Mouse (Mus musculus) heart, adult 2 months (tissue): ENCODE measurements around the gene Mbnl2. TPM values are rescaled to one million over a fixed set of nuclear protein-coding genes. Genes with fewer than 3 reads are reported as not detected.

Experiments
- DNase-seq, 2 experiments: peaks; one replicate each; pipeline ENCODE4 v3.0.0; 2021
- H3K27ac ChIP-seq: fragments of 200-600 bp; 2 replicates; pipeline ENCODE4 v1.8.1; 2022
- H3K27me3 ChIP-seq: fragments of 200-500 bp; 2 replicates; pipeline ENCODE4 v1.6.1; 2012; ENCODE audit warnings: mild to moderate bottlenecking, low read length, inconsistent platforms, mixed read lengths; ENCODE audit not compliant: control insufficient read depth, insufficient read depth
- H3K36me3 ChIP-seq: fragments of 200-500 bp; 2 replicates; pipeline ENCODE4 v1.6.1; 2012; ENCODE audit warnings: low read length, inconsistent platforms; ENCODE audit not compliant: control insufficient read depth, insufficient read depth
- H3K4me1 ChIP-seq: fragments of 200-500 bp; 2 replicates; pipeline ENCODE4 v1.6.1; 2011; ENCODE audit warnings: low read length; ENCODE audit not compliant: control insufficient read depth, insufficient read depth
- H3K4me3 ChIP-seq: fragments of 200-600 bp; 2 replicates; pipeline ENCODE4 v1.8.1; 2022
- H3K79me2 ChIP-seq: fragments of 200-500 bp; replicated peaks from 2 replicates; pipeline ENCODE4 v1.6.1; 2012; ENCODE audit warnings: mild to moderate bottlenecking, inconsistent platforms, low read length, moderate library complexity, mixed read lengths; ENCODE audit not compliant: control insufficient read depth, insufficient read depth
- H3K9ac ChIP-seq: fragments of 200-500 bp; 2 replicates; pipeline ENCODE4 v1.6.1; 2012; ENCODE audit warnings: low read depth, mild to moderate bottlenecking, control low read depth, inconsistent platforms, low read length, mixed read lengths
- CTCF ChIP-seq: fragments of 200-600 bp; IDR thresholded peaks from 2 replicates; pipeline ENCODE4 v1.8.1; 2022; ENCODE audit warnings: antibody characterized with exemption, mild to moderate bottlenecking, moderate library complexity
- EP300 ChIP-seq: fragments of 200-500 bp; IDR thresholded peaks from 2 replicates; pipeline ENCODE4 v1.6.1; 2011; ENCODE audit warnings: low read depth, low read length, control low read depth; ENCODE audit not compliant: insufficient read depth
- POLR2A ChIP-seq: fragments of 200-500 bp; IDR thresholded peaks from 2 replicates; pipeline ENCODE4 v1.6.1; 2011; ENCODE audit warnings: mild to moderate bottlenecking, low read depth, low read length, control low read depth; ENCODE audit not compliant: insufficient read depth
- WGBS: fragments of 180-500 bp; shearing (Covaris S2); methylation state at CpG from one replicate; pipeline ENCODE4 v1.1.7; 2018; 5-methylcytosine and 5-hydroxymethylcytosine counted together
- intact Hi-C: fragments of 180-260 bp; cut with DNase I; formaldehyde crosslinking; loops from one replicate; pipeline ENCODE4 v1.15.1; 2025
- polyA plus RNA-seq: library from polyadenylated mRNA; depleted of rRNA; stranded (reverse); fragments of >200 nt; gene quantifications from 2 replicates; pipeline ENCODE4 v1.2.3, GENCODE M21; 2012
- total RNA-seq, 2 experiments: library from RNA; stranded (reverse); gene quantifications; 2 replicates each; pipeline ENCODE4 v1.2.3; 2021

Gene Mbnl2
- total and polyA plus RNA-seq, 3 experiments, result 91.1 to 258 (median 221) TPM

DNA sequence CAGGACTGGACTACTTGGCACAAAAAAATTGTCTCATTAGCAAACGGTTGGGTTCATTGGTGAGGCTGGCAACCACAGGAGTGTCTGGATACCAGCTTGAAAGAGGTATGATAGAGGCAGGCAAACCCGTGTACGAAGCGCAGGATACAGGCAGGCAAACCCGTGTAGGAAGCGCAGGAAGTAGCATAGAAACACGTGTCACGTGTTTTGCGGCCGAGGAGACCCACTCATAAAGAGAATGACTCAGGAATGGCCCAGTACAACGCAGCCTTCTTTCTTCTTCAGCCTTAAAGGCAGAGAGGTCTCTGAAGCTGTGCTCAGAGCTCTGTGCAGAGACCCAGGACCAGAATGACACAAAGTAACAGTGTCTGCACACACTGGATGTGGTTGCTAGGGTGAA lies 13.9 kb upstream of the Mbnl2 start:
- no peaks in the 10 kb centered on the region for H3K27me3 ChIP-seq
- TF ChIP-seq CTCF, result no peak
- TF ChIP-seq EP300, result no peak
- no peak for TF ChIP-seq POLR2A
- no peak for DNase-seq
- H3K27ac ChIP-seq, result no peak overlapping the region
- intact Hi-C loops, result loop anchor here (5.0 kb wide), 2 partner anchors 401 to 501 kb away; no protein-coding TSS in a partner anchor
- no peaks in the 10 kb centered on the region; the same call in 1 of the 2 replicates for H3K4me1 ChIP-seq
- H3K79me2 ChIP-seq, result no peaks in the 10 kb centered on the region
- 0 out of 2 replicates have a peak, but pooled peaks cover 2% of the 10 kb centered on the region for H3K36me3 ChIP-seq
- 81% methylated on average over 11 of the region's 11 CpGs for WGBS
- H3K4me3 ChIP-seq, result no peak overlapping the region
- no peak overlapping the region for H3K9ac ChIP-seq

GRCm38 (mm10) chr14:120262660-120263379 lies 12.6 kb upstream of the Mbnl2 start:
- H3K9ac ChIP-seq, result no peak overlapping the region
- TF ChIP-seq CTCF (no peak), POLR2A (no peak), EP300 (no peak)
- no peaks in the 10 kb centered on the region for H3K27me3 ChIP-seq
- WGBS, result 80% methylated on average over 14 of the region's 14 CpGs
- peak in 1 of 2 experiments; percentile 5 for DNase-seq
- H3K36me3 ChIP-seq, result 0 out of 2 replicates have a peak, but pooled peaks cover 2% of the 10 kb centered on the region
- H3K79me2 ChIP-seq, result no peaks in the 10 kb centered on the region
- H3K4me3 ChIP-seq, result no peak overlapping the region
- H3K27ac ChIP-seq, result no peak overlapping the region
- H3K4me1 ChIP-seq, result no peaks in the 10 kb centered on the region; the same call in 1 of the 2 replicates
- intact Hi-C loops, result loop anchor here (1.0 to 5.0 kb wide), 4 partner anchors 125 to 499 kb away; no protein-coding TSS in a partner anchor

- WGBS, result 77% methylated on average over 11 of the region's 11 CpGs
- TF ChIP-seq CTCF (peak; percentile 97), POLR2A (no peak), EP300 (0 out of 2 replicates have a peak, but pooled peaks have one; percentile 36)
- DNase-seq, result peak; percentile 55 to 74
- Histone ChIP-seq H3K27me3 (no peaks in the 10 kb centered on the region), H3K4me1 (no peaks in the 10 kb centered on the region; the same call in 1 of the 2 replicates), H3K79me2 (no peaks in the 10 kb centered on the region), H3K4me3 (no peak overlapping the region), H3K9ac (no peak overlapping the region), H3K27ac (no peak overlapping the region), H3K36me3 (0 out of 2 replicates have a peak, but pooled peaks cover 2% of the 10 kb centered on the region)
- intact Hi-C loops, result loop anchor here (1.0 to 5.0 kb wide), 4 partner anchors 125 to 499 kb away; no protein-coding TSS in a partner anchor
These were observed 11.9 kb upstream of the Mbnl2 start for GRCm38 (mm10) chr14:120263380-120264135.

- H3K4me3 ChIP-seq, result no peak overlapping the region
- TF ChIP-seq POLR2A (no peak), CTCF (no peak), EP300 (no peak)
- 0 out of 2 replicates have a peak, but pooled peaks cover 2% of the 10 kb centered on the region for H3K36me3 ChIP-seq
- no peaks in the 10 kb centered on the region for H3K27me3 ChIP-seq
- no peak overlapping the region for H3K27ac ChIP-seq
- H3K9ac ChIP-seq, result no peak overlapping the region
- H3K4me1 ChIP-seq, result no peaks in the 10 kb centered on the region; the same call in 1 of the 2 replicates
- intact Hi-C loops, result no loop called here
- DNase-seq, result peak in 1 of 2 experiments; percentile 10
- no peaks in the 10 kb centered on the region for H3K79me2 ChIP-seq
These were observed 9.6 kb upstream of the Mbnl2 start for GRCm38 (mm10) chr14:120265886-120266285.

DNA sequence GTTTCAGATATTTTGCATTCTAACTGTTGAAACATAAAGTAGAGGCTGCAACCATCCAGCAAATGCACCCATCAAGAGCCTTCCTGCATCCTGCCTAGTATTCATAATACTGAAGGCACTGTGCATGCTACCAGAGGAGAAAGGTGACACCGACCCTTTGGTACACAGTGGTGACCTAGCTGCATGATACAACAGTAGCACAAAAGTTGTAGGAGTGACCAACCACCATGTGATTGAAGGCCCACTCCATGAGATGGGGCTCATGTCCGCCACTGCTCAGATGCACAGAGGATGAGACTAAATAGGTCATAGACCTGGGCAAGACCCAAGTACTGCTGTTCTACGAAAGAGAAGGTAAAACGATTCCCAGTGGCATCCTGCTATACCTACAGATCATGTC lies 8.3 kb upstream of the Mbnl2 start:
- Histone ChIP-seq H3K27me3 (no peaks in the 10 kb centered on the region), H3K9ac (no peak overlapping the region), H3K27ac (no peak overlapping the region), H3K36me3 (0 out of 2 replicates have a peak, but pooled peaks cover 2% of the 10 kb centered on the region), H3K79me2 (no peaks in the 10 kb centered on the region), H3K4me3 (no peak overlapping the region), H3K4me1 (no peaks in the 10 kb centered on the region; the same call in 1 of the 2 replicates)
- TF ChIP-seq CTCF (no peak), POLR2A (no peak), EP300 (no peak)
- peak in 1 of 2 experiments; percentile 12 for DNase-seq
- intact Hi-C loops, result no loop called here
- 94% methylated on average over 4 of the region's 4 CpGs for WGBS
